Mouse (Mus musculus) limb, embryonic 11.5 days (tissue): Measurements from ENCODE around the gene Crip1. TPM values are rescaled to one million over a fixed set of nuclear protein-coding genes. Genes with fewer than 3 reads are reported as not detected.

Experiments
- ATAC-seq: fragments of 200-750 bp; cut with Nextera tagmentation; 2 replicates; pipeline ENCODE4 v1.8.0; 2017; ENCODE audit warnings: low read depth; ENCODE audit not compliant: insufficient number of reproducible peaks, low FRiP score, low TSS enrichment
- DNase-seq: peaks from one replicate; pipeline ENCODE4 v3.0.0-alpha.2; 2015; ENCODE audit warnings: low spot score
- H3K27ac ChIP-seq: fragments of 300-500 bp; sonication (generic); replicated peaks from 2 replicates; pipeline ENCODE4 v1.5.1; 2014; ENCODE audit warnings: low read depth, mild to moderate bottlenecking, low read length
- H3K27me3 ChIP-seq: fragments of 300-500 bp; sonication (generic); 2 replicates; pipeline ENCODE4 v1.6.1; 2014; ENCODE audit warnings: mild to moderate bottlenecking, low read length, mixed read lengths; ENCODE audit not compliant: control insufficient read depth, insufficient read depth
- H3K36me3 ChIP-seq: fragments of 300-500 bp; sonication (generic); 2 replicates; pipeline ENCODE4 v1.6.1; 2014; ENCODE audit warnings: mild to moderate bottlenecking, low read length, moderate library complexity, mixed read lengths; ENCODE audit not compliant: control insufficient read depth, insufficient read depth
- H3K4me1 ChIP-seq: fragments of 300-500 bp; sonication (generic); 2 replicates; pipeline ENCODE4 v1.6.1; 2014; ENCODE audit warnings: low read length, mixed read lengths; ENCODE audit not compliant: control insufficient read depth, insufficient read depth
- H3K4me2 ChIP-seq: fragments of 300-500 bp; sonication (generic); 2 replicates; pipeline ENCODE4 v1.6.1; 2014; ENCODE audit warnings: low read depth, mild to moderate bottlenecking, moderate library complexity; ENCODE audit not compliant: severe bottlenecking
- H3K4me3 ChIP-seq: fragments of 300-500 bp; sonication (generic); 2 replicates; pipeline ENCODE4 v1.5.1; 2014; ENCODE audit warnings: low read depth, low read length
- H3K9ac ChIP-seq: fragments of 300-500 bp; sonication (generic); 2 replicates; pipeline ENCODE4 v1.6.1; 2014; ENCODE audit warnings: mild to moderate bottlenecking, low read length
- H3K9me3 ChIP-seq: fragments of 300-500 bp; sonication (generic); 2 replicates; pipeline ENCODE4 v1.6.1; 2016; ENCODE audit warnings: low read length; ENCODE audit not compliant: control insufficient read depth
- WGBS: fragments of 180-500 bp; shearing (Covaris S2); extraction: QIAGEN DNeasy Blood & Tissue Kit; methylation state at CpG from one replicate; pipeline ENCODE4 v1.1.7; 2014; 5-methylcytosine and 5-hydroxymethylcytosine counted together
- polyA plus RNA-seq: library from polyadenylated mRNA; unstranded; fragments of >200 nt; fragmentation: Nextera tagmentation; extraction: Ambion mirVana; gene quantifications from 2 replicates; pipeline ENCODE4 v1.2.1, GENCODE M21; 2014

The Crip1 gene
- polyA plus RNA-seq, 1 experiment from 2014 or later, result 62.8 TPM

DNA sequence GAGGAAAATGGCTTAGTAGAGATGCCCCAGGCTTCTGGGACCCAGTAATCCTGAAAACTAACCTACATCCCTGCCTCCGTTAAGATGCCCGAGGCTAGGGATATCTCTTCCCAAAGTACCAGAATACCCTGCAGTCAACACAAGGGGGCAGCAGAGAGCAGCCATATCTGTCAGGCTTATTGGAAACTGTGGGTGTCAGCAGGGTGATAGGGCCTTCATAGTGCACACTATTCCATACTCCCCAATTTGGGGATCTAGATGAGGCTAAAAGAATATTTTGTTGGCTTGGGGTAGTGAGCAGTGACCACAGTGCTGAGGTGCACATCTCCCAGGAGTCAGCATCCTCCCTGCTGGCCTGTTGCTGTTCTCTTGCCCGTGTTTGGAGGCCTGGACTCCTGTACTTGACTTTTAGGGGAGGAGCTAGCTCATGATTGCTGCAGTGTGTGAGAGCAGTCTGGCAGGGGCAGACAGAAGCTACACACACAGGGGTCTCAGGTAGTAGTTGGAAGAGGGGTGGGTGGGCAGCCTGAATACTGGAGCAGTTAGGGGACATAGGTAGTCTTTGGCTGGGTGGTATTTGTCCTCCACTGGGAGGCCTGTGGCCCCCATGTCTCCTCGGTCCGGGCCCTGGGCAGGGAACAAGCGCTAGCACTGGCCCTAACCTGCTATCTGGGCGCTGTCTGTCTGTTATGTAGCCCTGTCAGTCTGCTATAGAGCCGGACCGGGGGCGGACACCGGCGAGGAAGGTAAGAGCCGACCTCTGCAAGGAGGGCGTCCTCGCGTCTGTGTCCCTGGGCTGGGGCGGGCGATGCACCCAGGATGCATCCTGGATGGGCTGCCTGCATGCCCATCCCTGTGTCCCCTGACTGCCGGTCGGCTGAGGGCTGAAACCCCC, 26.4 kb upstream of the Crip1 start:
- peaks cover 55% of the 10 kb centered on the region for H3K36me3 ChIP-seq
- H3K9me3 ChIP-seq, result no peaks in the 10 kb centered on the region
- H3K9ac ChIP-seq, result no peak overlapping the region
- 85% methylated on average over 19 of the region's 20 CpGs for WGBS
- H3K27ac ChIP-seq, result no peak overlapping the region
- no peak overlapping the region for H3K4me2 ChIP-seq
- H3K4me1 ChIP-seq, result no peaks in the 10 kb centered on the region
- no peak overlapping the region for H3K4me3 ChIP-seq
- DNase-seq (peak; percentile 90), ATAC-seq (0 out of 2 replicates have a peak, but pooled peaks have one; percentile 20)
- H3K27me3 ChIP-seq, result no peaks in the 10 kb centered on the region

DNA sequence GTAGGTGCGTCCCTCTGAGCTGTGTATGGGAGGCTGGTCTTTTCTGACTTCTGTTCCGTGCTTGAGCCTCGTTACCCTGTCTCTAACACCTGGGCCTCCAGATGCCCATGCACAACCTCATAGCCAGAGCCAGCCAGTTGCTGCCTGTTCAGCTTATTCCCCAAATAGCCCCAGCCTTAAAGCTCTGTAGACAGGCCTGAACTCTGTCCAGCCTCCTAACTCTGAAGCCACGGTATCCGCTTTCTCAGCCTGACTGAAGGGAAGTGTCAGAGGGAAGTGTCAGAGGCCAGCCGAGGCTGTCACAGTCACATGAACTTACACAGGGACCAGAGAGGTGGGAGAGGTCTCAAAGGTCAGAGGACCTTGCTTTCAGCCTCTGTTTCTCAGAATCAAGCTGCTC, 21.4 kb upstream of the Crip1 start:
- H3K4me2 ChIP-seq, result no peak overlapping the region
- no peaks in the 10 kb centered on the region for H3K27me3 ChIP-seq
- no peak overlapping the region for H3K4me3 ChIP-seq
- no peak for DNase-seq
- H3K4me1 ChIP-seq, result no peaks in the 10 kb centered on the region
- H3K27ac ChIP-seq, result no peak overlapping the region
- WGBS, result 86% methylated on average over 6 of the region's 6 CpGs
- H3K36me3 ChIP-seq, result peaks cover 50% of the 10 kb centered on the region
- no peak for ATAC-seq
- H3K9ac ChIP-seq, result no peak overlapping the region
- H3K9me3 ChIP-seq, result no peaks in the 10 kb centered on the region

DNA sequence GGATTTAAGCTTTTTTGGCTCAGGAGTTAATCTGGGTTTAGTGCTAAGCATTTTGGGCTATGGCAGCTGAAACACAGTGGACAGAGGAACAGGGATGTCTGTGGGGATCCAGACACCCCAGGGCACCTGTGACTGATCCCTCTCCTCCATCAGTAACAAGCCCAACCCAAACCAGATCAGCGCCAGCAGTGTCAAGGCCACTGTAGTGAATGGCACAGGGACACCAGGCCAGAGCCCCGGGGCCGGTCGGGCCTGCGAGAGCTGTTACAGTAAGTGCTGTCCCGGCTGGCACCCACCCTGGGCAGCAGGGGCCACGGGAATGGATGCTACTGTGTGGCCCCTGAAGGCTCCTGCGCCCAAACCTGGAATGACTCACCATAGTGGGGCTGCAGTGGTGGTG, 15.4 kb upstream of the Crip1 start:
- H3K27me3 ChIP-seq, result no peaks in the 10 kb centered on the region
- no peak overlapping the region for H3K4me2 ChIP-seq
- H3K27ac ChIP-seq, result no peak overlapping the region
- no peaks in the 10 kb centered on the region for H3K4me1 ChIP-seq
- H3K9ac ChIP-seq, result no peak overlapping the region
- DNase-seq, result no peak
- H3K9me3 ChIP-seq, result no peaks in the 10 kb centered on the region
- no peak overlapping the region for H3K4me3 ChIP-seq
- no peak for ATAC-seq
- WGBS, result 92% methylated on average over 8 of the region's 8 CpGs
- peaks cover 48% of the 10 kb centered on the region for H3K36me3 ChIP-seq

DNA sequence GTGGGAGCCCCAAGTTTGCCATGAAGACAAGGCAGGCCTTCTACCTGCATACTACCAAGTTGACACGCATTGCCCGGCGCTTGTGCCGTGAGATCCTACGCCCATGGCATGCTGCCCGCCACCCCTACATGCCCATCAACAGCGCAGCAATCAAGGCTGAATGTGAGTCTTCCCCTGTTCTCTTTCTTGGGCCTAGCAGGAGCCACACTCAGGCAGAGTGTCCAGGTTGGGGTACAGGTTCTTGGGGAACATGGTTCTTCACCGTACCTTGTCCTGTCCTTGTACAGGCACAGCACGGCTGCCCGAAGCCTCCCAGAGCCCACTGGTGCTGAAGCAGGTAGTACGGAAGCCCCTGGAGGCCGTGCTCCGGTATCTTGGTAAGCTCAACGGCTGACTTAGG, 14.5 kb upstream of the Crip1 start:
- H3K9me3 ChIP-seq, result no peaks in the 10 kb centered on the region
- H3K4me1 ChIP-seq, result no peaks in the 10 kb centered on the region
- H3K27ac ChIP-seq, result no peak overlapping the region
- no peak overlapping the region for H3K4me3 ChIP-seq
- DNase-seq (no peak), ATAC-seq (no peak)
- no peak overlapping the region for H3K4me2 ChIP-seq
- H3K36me3 ChIP-seq, result peaks cover 48% of the 10 kb centered on the region
- H3K27me3 ChIP-seq, result no peaks in the 10 kb centered on the region
- 96% methylated on average over 14 of the region's 14 CpGs for WGBS
- no peak overlapping the region for H3K9ac ChIP-seq

DNA sequence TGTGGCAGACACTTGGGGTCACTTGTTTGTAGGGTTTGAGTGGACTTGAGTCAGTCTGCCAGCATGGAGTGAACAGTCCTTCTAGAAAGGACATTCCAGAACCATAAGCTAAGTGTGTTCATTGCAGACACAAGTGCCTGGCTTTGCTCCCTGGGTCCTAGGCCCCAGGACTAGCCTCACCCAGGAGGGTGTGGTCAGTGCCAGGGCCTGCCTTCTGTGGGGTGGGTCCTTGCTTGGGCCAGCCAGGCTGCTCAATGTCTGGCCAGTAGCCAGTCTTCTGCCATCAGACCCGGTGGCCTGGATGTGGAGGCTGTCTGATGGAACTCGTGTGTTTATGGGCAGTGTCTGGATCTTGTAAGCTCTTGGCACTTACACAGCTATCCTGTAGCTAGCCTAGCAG, 13.5 kb upstream of the Crip1 start:
- Histone ChIP-seq H3K27ac (no peak overlapping the region), H3K4me1 (no peaks in the 10 kb centered on the region), H3K4me2 (no peak overlapping the region), H3K9ac (no peak overlapping the region), H3K4me3 (no peak overlapping the region), H3K9me3 (no peaks in the 10 kb centered on the region), H3K27me3 (no peaks in the 10 kb centered on the region), H3K36me3 (peaks cover 46% of the 10 kb centered on the region)
- DNase-seq (no peak), ATAC-seq (no peak)
- WGBS, result 79% methylated on average over 2 of the region's 2 CpGs

DNA sequence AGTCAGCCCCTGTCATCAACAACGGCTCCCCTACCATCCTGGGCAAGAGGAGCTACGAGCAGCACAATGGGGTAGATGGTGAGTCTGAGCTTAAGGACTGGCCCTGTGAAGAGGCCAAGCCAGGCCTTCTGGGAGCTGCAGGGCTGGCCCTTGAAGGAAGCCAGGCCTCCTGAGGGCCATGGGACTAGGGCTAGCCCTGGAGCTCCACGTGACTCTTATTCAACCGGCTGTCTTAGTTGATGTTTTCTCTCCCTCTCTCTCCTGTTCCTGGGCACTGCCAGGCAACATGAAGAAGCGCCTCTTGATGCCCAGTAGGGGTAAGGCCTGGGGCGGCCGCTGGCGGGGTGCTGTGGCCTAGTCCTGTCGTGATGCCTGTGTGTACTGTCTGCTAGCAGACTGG, 12.9 kb upstream of the Crip1 start:
- DNase-seq (no peak), ATAC-seq (no peak)
- Histone ChIP-seq H3K4me2 (no peak overlapping the region), H3K27ac (no peak overlapping the region), H3K4me1 (no peaks in the 10 kb centered on the region), H3K36me3 (peaks cover 46% of the 10 kb centered on the region), H3K4me3 (no peak overlapping the region), H3K27me3 (no peaks in the 10 kb centered on the region), H3K9me3 (no peaks in the 10 kb centered on the region), H3K9ac (no peak overlapping the region)
- 92% methylated on average over 9 of the region's 9 CpGs for WGBS

DNA sequence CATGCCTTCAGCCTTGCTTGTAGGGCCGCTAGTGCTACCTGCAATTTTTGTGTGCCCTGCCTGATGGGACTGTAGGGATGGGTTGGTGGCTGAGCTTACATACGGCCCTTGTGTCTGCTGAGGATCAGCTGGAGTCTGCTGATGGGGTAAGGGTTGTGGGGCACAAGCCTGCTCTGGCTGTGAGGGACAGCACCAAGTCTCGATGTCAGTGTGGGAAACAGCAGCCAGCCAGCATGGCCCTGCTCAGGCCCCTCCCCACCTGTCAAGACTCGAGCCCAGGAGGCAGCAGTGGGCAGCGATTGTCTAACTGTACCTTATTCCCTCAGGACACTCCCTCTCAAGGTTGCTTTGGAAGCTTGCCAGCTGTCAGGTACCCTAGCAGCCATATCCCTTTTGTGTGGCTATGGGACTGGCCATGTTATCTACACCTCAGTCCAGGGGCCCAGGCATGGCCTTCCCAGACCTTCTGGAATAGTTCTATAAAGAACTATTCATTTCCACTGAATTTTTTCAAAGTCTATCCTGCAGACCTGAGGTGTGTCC, 12.2 kb upstream of the Crip1 start:
- peaks cover 48% of the 10 kb centered on the region for H3K36me3 ChIP-seq
- DNase-seq (no peak), ATAC-seq (no peak)
- no peaks in the 10 kb centered on the region for H3K27me3 ChIP-seq
- no peak overlapping the region for H3K4me2 ChIP-seq
- H3K27ac ChIP-seq, result no peak overlapping the region
- H3K4me1 ChIP-seq, result no peaks in the 10 kb centered on the region; the same call in 1 of the 2 replicates
- no peak overlapping the region for H3K9ac ChIP-seq
- H3K9me3 ChIP-seq, result no peaks in the 10 kb centered on the region
- no peak overlapping the region for H3K4me3 ChIP-seq
- WGBS, result 81% methylated on average over 5 of the region's 5 CpGs

DNA sequence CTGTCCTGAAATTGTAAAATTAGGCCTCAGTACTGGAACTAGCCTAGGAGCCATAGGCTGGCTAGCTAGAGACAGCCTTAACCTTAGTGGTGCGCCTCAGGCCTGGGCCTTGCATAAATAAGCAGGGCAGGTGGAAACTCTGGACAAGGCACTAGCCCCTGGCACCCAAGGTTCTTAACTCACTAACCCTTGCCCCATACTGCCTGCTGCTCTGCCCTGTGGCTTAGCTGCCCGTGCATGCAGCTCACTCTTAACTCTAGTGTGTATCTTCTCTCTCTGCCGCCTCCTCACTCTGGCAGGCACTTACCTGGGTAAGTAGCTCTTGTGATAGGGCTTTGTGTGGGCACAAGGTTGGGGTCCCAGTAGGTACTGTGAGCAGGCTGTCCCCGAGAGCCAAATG, 11.6 kb upstream of the Crip1 start:
- 91% methylated on average over 4 of the region's 4 CpGs for WGBS
- no peak for ATAC-seq
- Histone ChIP-seq H3K4me3 (no peak overlapping the region), H3K36me3 (peaks cover 48% of the 10 kb centered on the region), H3K9me3 (no peaks in the 10 kb centered on the region), H3K9ac (no peak overlapping the region), H3K27ac (no peak overlapping the region), H3K27me3 (no peaks in the 10 kb centered on the region), H3K4me2 (no peak overlapping the region), H3K4me1 (peaks cover 5% of the 10 kb centered on the region; the same call in 1 of the 2 replicates)
- DNase-seq, result no peak
